Mouse (Mus musculus) myocyte (in vitro differentiated cells): Measurements from ENCODE around the gene Cdca7l.

Experiments
- POLR2A ChIP-seq: IDR thresholded peaks from one replicate; pipeline ENCODE4 v1.6.1; 2011; ENCODE audit warnings: low read depth, mild to moderate bottlenecking, control low read depth, moderate library complexity; ENCODE audit not compliant: insufficient read length
- USF1 ChIP-seq: IDR thresholded peaks from one replicate; pipeline ENCODE4 v1.6.1; 2011; ENCODE audit warnings: low read depth, mild to moderate bottlenecking, control low read depth, moderate library complexity

- TF ChIP-seq POLR2A (no peak), USF1 (no peak)
These were observed 3.5 kb downstream of the Cdca7l start for GRCm38 (mm10) chr12:117807637-117808036.
